Mouse (Mus musculus) intestine, postnatal 0 days (tissue): ENCODE data around the gene Ptbp1. TPM values are rescaled to one million over a fixed set of nuclear protein-coding genes. Genes with fewer than 3 reads are reported as not detected.
A peak's percentile ranks its signal among the peaks of the same experiment; 100 is the strongest.
"Not testable (repeated sequence)": the region's sequence is repeated elsewhere in the genome, so short reads cannot be mapped to it uniquely, and the experiment has no call there.

Source experiments
- ATAC-seq: fragments of 200-750 bp; cut with Nextera tagmentation; 2 replicates; pipeline ENCODE4 v1.8.0; 2017; ENCODE audit warnings: mild to moderate bottlenecking, moderate TSS enrichment, moderate library complexity
- H3K27ac ChIP-seq: fragments of 300-500 bp; sonication (generic); 2 replicates; pipeline ENCODE4 v1.5.1; 2014; ENCODE audit warnings: mild to moderate bottlenecking, low read depth, low read length, moderate library complexity
- H3K27me3 ChIP-seq: fragments of 300-500 bp; sonication (generic); replicated peaks from 2 replicates; pipeline ENCODE4 v1.6.1; 2014; ENCODE audit warnings: low read length, mixed read lengths; ENCODE audit not compliant: control insufficient read depth, insufficient read depth
- H3K36me3 ChIP-seq: fragments of 300-500 bp; sonication (generic); 2 replicates; pipeline ENCODE4 v1.6.1; 2014; ENCODE audit warnings: mild to moderate bottlenecking, moderate library complexity; ENCODE audit not compliant: control insufficient read depth, insufficient read depth
- H3K4me1 ChIP-seq: fragments of 300-500 bp; sonication (generic); replicated peaks from 2 replicates; pipeline ENCODE4 v1.6.1; 2014; ENCODE audit warnings: antibody characterized with exemption, low read length, mixed read lengths; ENCODE audit not compliant: control insufficient read depth, insufficient read depth
- H3K4me2 ChIP-seq: fragments of 300-500 bp; sonication (generic); replicated peaks from 2 replicates; pipeline ENCODE4 v1.6.1; 2014; ENCODE audit warnings: low read depth, mild to moderate bottlenecking, moderate library complexity
- H3K4me3 ChIP-seq: fragments of 300-500 bp; sonication (generic); 2 replicates; pipeline ENCODE4 v1.5.1; 2014; ENCODE audit warnings: low read depth, low read length
- H3K9ac ChIP-seq: fragments of 300-500 bp; sonication (generic); 2 replicates; pipeline ENCODE4 v1.6.1; 2014; ENCODE audit warnings: mild to moderate bottlenecking, low read depth, low read length
- H3K9me3 ChIP-seq: fragments of 300-500 bp; sonication (generic); 2 replicates; pipeline ENCODE4 v1.6.1; 2016; ENCODE audit warnings: mixed run types; ENCODE audit not compliant: control insufficient read depth
- CTCF ChIP-seq: sonication (generic); IDR thresholded peaks from 2 replicates; pipeline ENCODE4 v1.5.1; 2016; ENCODE audit warnings: low read depth, mild to moderate bottlenecking, control low read depth, antibody characterized with exemption, moderate library complexity
- WGBS: fragments of 180-500 bp; shearing (Covaris S2); extraction: QIAGEN DNeasy Blood & Tissue Kit; methylation state at CpG from one replicate; pipeline ENCODE4 v1.1.7; 2014; 5-methylcytosine and 5-hydroxymethylcytosine counted together
- polyA plus RNA-seq: library from polyadenylated mRNA; unstranded; fragments of >200 nt; fragmentation: Nextera tagmentation; extraction: Ambion mirVana; gene quantifications from 2 replicates; pipeline ENCODE4 v1.2.1, GENCODE M21; 2015

Gene Ptbp1
- polyA plus RNA-seq, 1 experiment from 2014 or later = 92.2 TPM

DNA sequence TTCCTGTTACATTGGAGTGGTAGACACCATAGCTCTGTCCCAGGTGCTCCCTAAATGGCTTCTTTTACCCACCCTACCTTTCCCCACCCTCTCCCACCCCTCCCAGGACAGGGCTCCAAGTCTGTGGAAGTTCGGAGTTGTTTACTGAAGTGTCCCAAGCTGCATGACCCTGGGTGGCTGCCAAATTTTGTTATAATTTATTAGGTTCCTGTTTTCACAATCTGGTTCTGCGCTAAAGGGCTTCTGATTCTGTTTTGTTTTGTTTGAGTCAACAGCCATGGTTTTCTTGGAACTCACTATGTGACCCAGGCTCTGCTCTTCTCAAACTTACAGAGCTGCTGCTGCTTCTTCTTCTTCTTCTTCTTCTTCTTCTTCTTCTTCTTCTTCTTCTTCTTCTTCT is 35.2 kb downstream of the Ptbp1 start:
- H3K27me3 ChIP-seq = no peaks in the 10 kb centered on the region
- no peaks in the 10 kb centered on the region for H3K9me3 ChIP-seq
- WGBS = 46% methylated on average over 2 of the region's 2 CpGs
- H3K4me2 ChIP-seq = no peak overlapping the region
- no peak for ATAC-seq
- H3K9ac ChIP-seq = no peak overlapping the region
- H3K27ac ChIP-seq = no peak overlapping the region
- H3K36me3 ChIP-seq = no peaks in the 10 kb centered on the region
- no peak overlapping the region for H3K4me3 ChIP-seq
- no peaks in the 10 kb centered on the region for H3K4me1 ChIP-seq
- TF ChIP-seq CTCF = no peak

DNA sequence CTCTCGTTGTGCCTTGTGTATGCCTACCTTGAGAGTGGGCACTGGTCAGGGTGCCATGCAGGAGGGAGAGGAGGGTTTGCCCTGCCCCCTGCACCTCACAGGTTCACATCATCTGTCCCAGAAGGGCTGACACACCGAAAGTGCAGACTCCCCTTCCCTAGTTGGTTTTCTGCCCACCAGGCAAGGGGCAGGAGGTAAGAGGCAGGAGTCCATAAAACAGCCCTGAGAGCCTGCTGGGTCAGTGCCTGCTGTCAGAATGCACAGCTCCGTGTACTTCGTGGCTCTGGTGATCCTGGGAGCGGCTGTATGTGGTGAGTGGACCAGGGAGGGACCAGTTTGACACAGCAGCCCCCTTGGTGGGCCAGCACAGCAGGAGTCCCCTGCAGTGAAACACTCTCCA is 36.4 kb downstream of the Ptbp1 start, which contains the start of gene Cfd:
Cfd (plus strand) TSS at position 184 of the 400 bp plus-strand sequence.
- no peaks in the 10 kb centered on the region for H3K4me1 ChIP-seq
- WGBS = 45% methylated on average over 5 of the region's 5 CpGs
- no peak within 1 kb of the TSS for H3K9ac ChIP-seq
- peaks cover 3% of the 10 kb centered on the region; the same call in 1 of the 2 replicates for H3K36me3 ChIP-seq
- H3K4me2 ChIP-seq = no peak within 1 kb of the TSS
- no peaks in the 10 kb centered on the region for H3K9me3 ChIP-seq
- no peak for TF ChIP-seq CTCF
- no peak within 1 kb of the TSS for H3K27ac ChIP-seq
- no peak within 1 kb of the TSS for H3K4me3 ChIP-seq
- ATAC-seq = no peak
- H3K27me3 ChIP-seq = no peaks in the 10 kb centered on the region

DNA sequence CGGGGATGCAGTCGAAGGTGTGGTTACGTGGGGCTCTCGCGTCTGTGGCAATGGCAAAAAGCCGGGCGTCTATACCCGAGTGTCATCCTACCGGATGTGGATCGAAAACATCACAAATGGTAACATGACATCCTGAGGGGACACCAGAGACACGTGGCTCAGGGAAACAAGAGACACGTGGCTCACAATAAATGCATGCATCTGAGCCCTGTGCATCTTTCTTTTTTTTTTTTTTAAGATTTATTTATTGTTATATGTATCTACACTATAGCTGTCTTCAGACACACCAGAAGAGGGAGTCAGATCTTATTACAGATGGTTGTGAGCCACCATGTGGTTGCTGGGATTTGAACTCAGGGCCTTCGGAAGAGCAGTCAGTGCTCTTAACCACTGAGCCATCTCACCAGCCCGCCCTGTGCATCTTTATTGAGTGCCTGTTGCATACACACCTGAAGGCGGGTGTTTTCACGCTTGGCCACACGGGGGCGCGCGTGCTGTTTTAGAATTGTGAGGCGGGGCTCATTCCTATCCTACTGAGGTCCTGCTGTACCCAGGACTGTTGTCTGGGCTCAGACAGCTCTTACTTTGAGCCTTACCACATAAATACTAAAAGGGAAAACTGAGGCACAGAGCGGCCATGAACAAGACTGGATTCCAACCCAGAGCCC is 38.4 kb downstream of the Ptbp1 start:
- not testable (repeated sequence) for H3K27me3 ChIP-seq, H3K9ac ChIP-seq, H3K4me2 ChIP-seq, H3K9me3 ChIP-seq, H3K4me3 ChIP-seq, H3K4me1 ChIP-seq, H3K27ac ChIP-seq
- peak; percentile 45 for ATAC-seq
- H3K36me3 ChIP-seq = peaks cover 19% of the 10 kb centered on the region; the same call in 1 of the 2 replicates
- 43% methylated on average over 22 of the region's 22 CpGs for WGBS
- TF ChIP-seq CTCF = peak; percentile 86

DNA sequence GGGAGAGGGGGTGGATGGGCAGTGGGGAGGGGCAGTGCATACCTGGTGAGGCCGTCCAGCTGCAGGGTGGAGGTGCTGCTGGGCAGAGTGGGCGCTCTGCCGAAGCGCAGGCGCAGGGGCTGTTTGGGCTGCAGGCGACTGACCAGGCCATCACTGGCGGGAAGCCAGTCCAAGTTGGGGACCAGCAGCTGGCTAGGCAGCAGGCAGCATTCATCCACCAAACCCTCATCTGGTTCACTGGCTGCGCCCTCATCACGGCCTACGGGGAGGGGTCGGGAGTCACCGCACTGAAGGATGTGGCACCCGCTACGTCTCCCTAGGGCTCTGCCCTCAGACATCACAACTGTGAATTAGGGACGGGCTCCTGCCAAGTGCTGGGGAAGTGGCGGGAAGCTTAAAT is 42.1 kb downstream of the Ptbp1 start:
- no peak for TF ChIP-seq CTCF
- ATAC-seq = no peak
- no peaks in the 10 kb centered on the region for H3K9me3 ChIP-seq
- peaks cover 39% of the 10 kb centered on the region; the same call in 1 of the 2 replicates for H3K36me3 ChIP-seq
- no peak overlapping the region for H3K9ac ChIP-seq
- H3K4me3 ChIP-seq = no peak overlapping the region
- H3K4me1 ChIP-seq = no peaks in the 10 kb centered on the region
- WGBS = 91% methylated on average over 16 of the region's 16 CpGs
- no peak overlapping the region for H3K4me2 ChIP-seq
- H3K27me3 ChIP-seq = no peaks in the 10 kb centered on the region
- H3K27ac ChIP-seq = no peak overlapping the region

DNA sequence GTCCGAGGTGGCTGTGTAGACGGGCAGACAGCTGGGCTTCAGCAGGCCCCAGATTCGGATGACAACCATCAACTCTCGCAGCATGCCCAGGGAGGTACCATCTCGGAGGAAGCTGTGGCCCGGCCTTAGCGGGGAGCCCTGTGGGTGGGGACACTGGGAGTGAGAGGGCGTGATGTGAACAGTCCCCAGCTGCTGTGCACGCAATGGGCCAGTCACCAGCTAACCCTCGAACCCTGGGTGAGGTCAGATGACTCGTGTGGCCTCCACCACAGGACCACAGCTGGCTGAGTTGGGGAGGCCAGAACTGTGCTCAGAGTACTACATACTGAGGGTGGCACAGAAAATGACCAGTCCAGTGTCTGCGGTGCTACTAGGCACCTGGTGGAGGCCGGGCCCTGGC is 42.6 kb downstream of the Ptbp1 start:
- no peak for TF ChIP-seq CTCF
- Histone ChIP-seq H3K4me3 (no peak overlapping the region), H3K9me3 (no peaks in the 10 kb centered on the region), H3K4me1 (no peaks in the 10 kb centered on the region), H3K9ac (no peak overlapping the region), H3K27ac (no peak overlapping the region), H3K36me3 (peaks cover 39% of the 10 kb centered on the region; the same call in 1 of the 2 replicates), H3K27me3 (no peaks in the 10 kb centered on the region), H3K4me2 (no peak overlapping the region)
- 86% methylated on average over 13 of the region's 13 CpGs for WGBS
- ATAC-seq = 0 out of 2 replicates have a peak, but pooled peaks have one; percentile 7

DNA sequence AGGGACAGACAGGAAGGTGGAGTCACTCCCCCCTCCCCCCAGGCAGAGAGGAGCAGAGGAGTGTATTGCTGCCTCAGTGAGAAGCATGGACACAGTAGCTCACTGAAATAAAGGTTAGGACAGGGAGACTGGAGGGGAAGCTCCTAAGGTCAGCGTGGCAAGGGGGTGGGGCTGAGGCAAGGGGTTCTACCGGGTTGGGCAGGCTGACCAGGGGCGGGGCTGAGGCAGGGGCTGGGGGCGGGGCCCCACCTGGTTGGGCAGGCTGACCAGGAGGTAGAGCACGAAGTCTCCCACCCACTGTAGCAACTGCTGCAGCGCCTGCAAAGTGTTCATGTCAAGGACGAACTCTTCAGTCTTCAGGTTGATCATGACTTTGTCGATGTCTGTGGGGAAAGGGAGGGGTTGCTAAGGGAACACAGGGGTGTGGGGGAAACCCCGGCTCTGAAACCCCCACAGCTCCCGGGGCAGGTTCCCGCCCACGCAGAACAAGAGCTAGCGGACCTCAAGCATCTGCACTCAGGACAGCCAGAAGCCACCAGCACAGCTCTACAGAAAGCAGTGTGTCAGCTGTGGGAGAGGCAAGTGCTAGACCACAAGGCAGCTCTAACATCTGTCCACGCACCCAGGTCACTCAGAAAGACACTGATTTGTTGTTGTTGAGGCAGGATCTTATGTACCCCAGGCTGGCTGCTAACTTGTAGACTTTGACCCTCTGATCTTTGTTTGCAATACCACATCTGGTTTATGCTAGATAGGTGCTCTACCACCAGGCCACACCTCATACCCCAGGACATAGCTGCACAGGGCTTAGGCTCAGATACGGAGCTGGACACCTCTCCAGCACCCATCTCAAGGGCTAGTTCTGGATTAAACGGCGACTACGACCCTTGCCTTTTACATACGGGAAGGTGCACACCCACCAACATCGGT is 43.4 kb downstream of the Ptbp1 start:
- no peak for TF ChIP-seq CTCF
- Histone ChIP-seq H3K4me2 (no peak overlapping the region), H3K36me3 (peaks cover 39% of the 10 kb centered on the region; the same call in 1 of the 2 replicates), H3K9ac (no peak overlapping the region), H3K4me3 (no peak overlapping the region), H3K27me3 (no peaks in the 10 kb centered on the region), H3K4me1 (no peaks in the 10 kb centered on the region), H3K27ac (no peak overlapping the region), H3K9me3 (no peaks in the 10 kb centered on the region)
- ATAC-seq = peak; percentile 55
- 41% methylated on average over 20 of the region's 20 CpGs for WGBS
